Comparison of ENCODE assay signal across 10 mouse cellular contexts in the genomic region with DNA sequence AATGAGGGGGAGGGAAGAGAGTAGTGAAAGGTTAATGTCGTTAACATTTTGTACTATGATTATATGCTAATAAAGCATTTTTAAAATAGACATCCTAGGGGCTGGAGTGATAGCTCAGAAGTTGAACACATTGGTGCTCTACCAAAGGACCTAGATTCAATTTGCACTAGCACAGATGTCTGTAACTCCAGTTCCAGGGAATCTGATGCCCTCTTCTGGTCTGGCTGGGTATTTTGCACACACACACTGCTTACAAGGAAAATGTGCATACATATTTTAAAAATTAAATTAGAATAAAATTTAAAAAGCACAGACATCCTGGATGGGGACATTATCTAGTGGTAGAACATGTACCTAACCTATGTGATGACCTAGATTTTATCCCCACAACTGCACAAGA.
DNase-seq lines count a peak whose midpoint lies in the region; ATAC-seq and TF ChIP-seq lines count a peak whose summit lies in the region.
"Had no signal": no experiment of that assay in that cellular context is flagged by ENCODE, and none has a peak within 500 bp of the region (broad histone marks: within the 10 kb centered on the region; RNA-seq: fewer than 3 reads in every experiment).

No protein-coding gene starts in this region.

- no peaks in the 10 kb centered on the region for H3K9me3 ChIP-seq in forebrain, embryonic 11.5 days (ENCODE audit: control insufficient read depth, low read length)
- H3K9me3 ChIP-seq: embryonic facial prominence, embryonic 12.5 days had no signal

- H3K4me1 ChIP-seq in forebrain, embryonic 11.5 days (replicated peaks; ENCODE audit: control insufficient read depth, insufficient read depth, low read length) = no peaks in the 10 kb centered on the region
- H3K4me1 ChIP-seq: embryonic facial prominence, embryonic 12.5 days had no signal

- no peak for ATAC-seq in CD4-positive, CD25-positive, alpha-beta regulatory T cell, adult 4 months
- no peak for ATAC-seq in forebrain, embryonic 11.5 days (replicated peaks; ENCODE audit: low FRiP score)

- peak; percentile 73 for TF ChIP-seq CTCF in layer of hippocampus, adult 2 months (conservative IDR thresholded peaks at IDR 0.05)

- H3K27ac ChIP-seq in layer of hippocampus, adult 2 months = no peak overlapping the region
- no peak overlapping the region for H3K27ac ChIP-seq in forebrain, embryonic 11.5 days (ENCODE audit: low read depth, low read length)
- H3K27ac ChIP-seq: embryonic facial prominence, embryonic 12.5 days had no signal

- 36% methylated on average over 1 of the region's 1 CpGs for WGBS in forebrain, embryonic 11.5 days

- H3K4me3 ChIP-seq in layer of hippocampus, adult 2 months = no peak overlapping the region
- H3K4me3 ChIP-seq in forebrain, embryonic 11.5 days (ENCODE audit: low read depth, low read length) = no peak overlapping the region
- H3K4me3 ChIP-seq: embryonic facial prominence, embryonic 12.5 days; myocyte had no signal

- DNase-seq in CD4-positive, CD25-positive, alpha-beta regulatory T cell, adult 2 months (ENCODE audit: low read depth, low spot score) = peak; percentile 52
- no peak for DNase-seq in layer of hippocampus, adult 2 months (ENCODE audit: low spot score in 2 of 2)
- DNase-seq in layer of hippocampus, postnatal 36 days = no peak
- DNase-seq in NIH3T3 (ENCODE audit: low read depth) = peak; percentile 69
- DNase-seq in kidney, postnatal 14 days = peak; percentile 49
- DNase-seq in thymus, postnatal 14 days = peak; percentile 53
- DNase-seq in forebrain, embryonic 11.5 days (ENCODE audit: low spot score) = no peak

- no peak overlapping the region for H3K9ac ChIP-seq in forebrain, embryonic 11.5 days (ENCODE audit: low read length)
- H3K9ac ChIP-seq: embryonic facial prominence, embryonic 12.5 days had no signal

- no peak overlapping the region for H3K4me2 ChIP-seq in forebrain, embryonic 11.5 days (ENCODE audit: low read depth, low read length, severe bottlenecking)
- H3K4me2 ChIP-seq: embryonic facial prominence, embryonic 12.5 days had no signal

- H3K36me3 ChIP-seq in forebrain, embryonic 11.5 days (ENCODE audit: control insufficient read depth, insufficient read depth, low read length) = no peaks in the 10 kb centered on the region
- H3K36me3 ChIP-seq: embryonic facial prominence, embryonic 12.5 days had no signal

- H3K27me3 ChIP-seq in forebrain, embryonic 11.5 days (ENCODE audit: control insufficient read depth, insufficient read depth, low read length) = no peaks in the 10 kb centered on the region
- H3K27me3 ChIP-seq: embryonic facial prominence, embryonic 12.5 days had no signal

Comparison
In these comparisons a context has a peak if more than half of its experiments do, and no peak if none do; other contexts are left out.
1. DNase-seq: peak in CD4-positive, CD25-positive, alpha-beta regulatory T cell, adult 2 months (single experiment), NIH3T3 (single experiment), kidney, postnatal 14 days (single experiment) and thymus, postnatal 14 days (single experiment); none in layer of hippocampus, adult 2 months (0 of 2), layer of hippocampus, postnatal 36 days (0 of 2) and forebrain, embryonic 11.5 days (single experiment).